Mouse (Mus musculus) liver, adult 2 months (tissue): ENCODE measurements around the gene Tor1a.

Experiments
- CTCF ChIP-seq: fragments of 200-500 bp; IDR thresholded peaks from 2 replicates; pipeline ENCODE4 v1.5.1; 2011; ENCODE audit warnings: low read depth, low read length, control low read depth
- POLR2A ChIP-seq: fragments of 200-500 bp; IDR thresholded peaks from 2 replicates; pipeline ENCODE4 v1.6.1; 2011; ENCODE audit warnings: low read length, control low read depth; ENCODE audit not compliant: insufficient read depth; ENCODE audit errors: extremely low read depth

DNA sequence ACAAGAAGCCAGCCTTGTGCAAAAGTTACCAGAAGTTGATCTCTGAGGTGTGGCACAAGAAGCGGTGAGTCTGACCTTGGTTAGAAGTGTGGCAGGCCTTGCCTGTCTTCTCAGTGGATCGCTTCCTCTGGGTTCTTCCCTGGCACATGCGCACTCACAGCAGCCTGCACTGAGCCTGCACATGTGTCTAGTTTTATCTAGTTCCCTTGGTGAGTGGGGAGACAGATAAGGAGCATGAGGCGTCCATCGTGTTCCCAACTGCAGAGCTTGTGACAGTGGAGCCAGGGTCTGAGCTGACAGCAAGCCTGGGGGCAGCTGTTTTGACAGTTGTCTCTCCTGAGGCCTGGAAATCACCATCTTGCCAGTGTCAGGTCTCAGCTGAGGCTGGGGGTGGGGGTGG lies 38.7 kb upstream of the Tor1a start:
- no peak for TF ChIP-seq POLR2A
- TF ChIP-seq CTCF: no peak
